Mouse (Mus musculus): ENCODE measurements at regions not wholly inside any gene's neighbourhood (a gene's known extent, or its start where the extent isn't known, plus 50 kb on each side); places are given as distances from the start of the nearest gene placed in this dataset.

DNA sequence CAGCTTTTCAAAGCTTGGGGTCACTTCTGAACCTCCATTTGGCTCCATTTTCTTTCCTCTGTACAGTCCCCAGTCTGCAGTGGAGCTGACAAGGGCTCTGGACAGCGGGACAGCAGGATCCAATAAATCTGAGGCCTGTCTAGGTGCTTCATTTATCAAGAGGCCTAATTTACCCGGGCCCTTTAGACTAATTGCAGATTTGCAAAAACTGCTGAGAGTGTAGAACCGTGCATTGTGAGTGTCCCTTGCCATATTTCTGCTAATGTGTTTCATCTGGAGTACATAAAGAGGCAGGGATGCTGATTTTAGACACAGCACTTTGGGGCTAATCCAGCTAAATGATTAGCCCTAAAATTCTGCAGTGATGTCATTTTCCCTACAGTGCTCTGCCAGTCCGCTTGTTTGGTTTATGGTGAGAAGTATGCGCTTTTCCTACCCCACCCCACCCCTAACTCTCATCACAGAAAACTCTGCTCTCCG is 523.1 kb downstream of the Bnc2 start:
- TF ChIP-seq CTCF (IDR thresholded peaks at IDR 0.05; ENCODE audit: low read depth) (no peak), EP300 (IDR thresholded peaks at IDR 0.05; ENCODE audit: low read depth) (no peak)

All from liver, postnatal 0 days (tissue).